Mouse (Mus musculus): ENCODE measurements around the gene Dnttip1. TPM values are rescaled to one million over a fixed set of nuclear protein-coding genes. Genes with fewer than 3 reads are reported as not detected.
A peak's percentile ranks its signal among the peaks of the same experiment; 100 is the strongest.

Dnttip1 gene
- total and polyA plus RNA-seq, 3 experiments, result 20.6 to 59.9 TPM; not detected in 1

- Histone ChIP-seq H3K27me3 (ENCODE audit: control insufficient read depth in 1 of 2, insufficient read depth in 2 of 2, low read length in 2 of 2) (no peaks in the 10 kb centered on the region), H3K4me1 (ENCODE audit: control insufficient read depth in 1 of 2, insufficient read depth in 2 of 2, low read length in 2 of 2) (peaks cover 0 to 4% of the 10 kb centered on the region in 2 experiments; a peak in 1 of 4 replicates), H3K79me2 (ENCODE audit: control insufficient read depth, insufficient read depth, low read length, poor library complexity) (no peaks in the 10 kb centered on the region), H3K36me3 (ENCODE audit: control insufficient read depth in 1 of 2, insufficient read depth in 2 of 2, low read length in 2 of 2) (peaks cover 0 to 5% of the 10 kb centered on the region in 2 experiments; a peak in 2 of 4 replicates), H3K4me3 (ENCODE audit: control insufficient read depth in 1 of 2, insufficient read depth in 1 of 2, low read depth in 2 of 2, low read length in 2 of 2) (no peak overlapping the region), H3K27ac (ENCODE audit: control insufficient read depth, low read depth, low read length) (no peak overlapping the region), H3K9me3 (replicated peaks; ENCODE audit: insufficient read depth, low read length) (no peaks in the 10 kb centered on the region), H3K9ac (ENCODE audit: control insufficient read depth, low read depth, low read length, poor library complexity, severe bottlenecking) (no peak overlapping the region)
- no peak for TF ChIP-seq USF2 (IDR thresholded peaks at IDR 0.05; ENCODE audit: borderline replicate concordance in 1 of 2, insufficient read depth in 1 of 2, low read depth in 1 of 2, low read length in 2 of 2)
- TF ChIP-seq EP300 (IDR thresholded peaks at IDR 0.05; ENCODE audit: low read depth in 1 of 2, low read length in 2 of 2), result no peak
- TF ChIP-seq MAZ (IDR thresholded peaks at IDR 0.05; ENCODE audit: low read depth, low read length), result 0 out of 2 replicates have a peak, but pooled peaks have one; percentile 37
- no peak for TF ChIP-seq ZNF384 (IDR thresholded peaks at IDR 0.05; ENCODE audit: low read depth, low read length)
- 0 out of 2 replicates have a peak, but pooled peaks have one; percentile 20 for TF ChIP-seq ZKSCAN1 (IDR thresholded peaks at IDR 0.05; ENCODE audit: low read depth, low read length)
- peak; percentile 61 to 93 (median 77) for TF ChIP-seq CTCF (IDR thresholded peaks at IDR 0.05 in 2 of 3, conservative IDR thresholded peaks at IDR 0.05 in 1 of 3; ENCODE audit: control insufficient read depth in 1 of 3, insufficient read depth in 1 of 3, low read depth in 2 of 3, low read length in 3 of 3, poor library complexity in 1 of 3, severe bottlenecking in 1 of 3)
- no peak for TF ChIP-seq POLR2AphosphoS2 (IDR thresholded peaks at IDR 0.05; ENCODE audit: low read length)
- TF ChIP-seq RCOR1 (IDR thresholded peaks at IDR 0.05; ENCODE audit: low read depth, low read length), result no peak
- no peak for TF ChIP-seq POLR2AphosphoS5 (IDR thresholded peaks at IDR 0.05; ENCODE audit: borderline replicate concordance, low read depth, low read length)
- TF ChIP-seq E2F4 (IDR thresholded peaks at IDR 0.05; ENCODE audit: borderline replicate concordance, low read depth, low read length), result no peak
- TF ChIP-seq ZC3H11A (IDR thresholded peaks at IDR 0.05; ENCODE audit: low read depth, low read length), result peak; percentile 18; the same call in 1 of the 2 replicates
- TF ChIP-seq MEF2A (IDR thresholded peaks at IDR 0.05; ENCODE audit: extremely low read depth, insufficient replicate concordance, low read depth, low read length, poor library complexity, severe bottlenecking), result no peak
- peak; percentile 13 for TF ChIP-seq RAD21 (IDR thresholded peaks at IDR 0.05; ENCODE audit: low read depth, low read length)
- 0 out of 2 replicates have a peak, but pooled peaks have one; percentile 23 for TF ChIP-seq MAX (IDR thresholded peaks at IDR 0.05; ENCODE audit: low read length)
- no peak for TF ChIP-seq BHLHE40 (IDR thresholded peaks at IDR 0.05; ENCODE audit: borderline replicate concordance, low read depth, low read length)
- TF ChIP-seq TCF12 (IDR thresholded peaks at IDR 0.05; ENCODE audit: low read depth, low read length), result no peak
- no peak for TF ChIP-seq JUND (IDR thresholded peaks at IDR 0.05; ENCODE audit: low read depth, low read length)
- no peak for TF ChIP-seq CHD1 (IDR thresholded peaks at IDR 0.05; ENCODE audit: low read depth, low read length)
- peak; percentile 52 for TF ChIP-seq SMC3 (IDR thresholded peaks at IDR 0.05; ENCODE audit: low read depth, low read length)
- TF ChIP-seq ELF1 (IDR thresholded peaks at IDR 0.05; ENCODE audit: low read depth, low read length), result no peak
- TF ChIP-seq TAL1 (IDR thresholded peaks at IDR 0.05; ENCODE audit: low read length), result no peak
- TF ChIP-seq MYB (IDR thresholded peaks at IDR 0.05; ENCODE audit: low read depth, low read length), result no peak
- 0 out of 2 replicates have a peak, but pooled peaks have one; percentile 34 for TF ChIP-seq SIN3A (IDR thresholded peaks at IDR 0.05; ENCODE audit: low read length)
- TF ChIP-seq MAFK (IDR thresholded peaks at IDR 0.05; ENCODE audit: borderline replicate concordance, low read depth, low read length), result no peak
- no peak for TF ChIP-seq MYC (IDR thresholded peaks at IDR 0.05; ENCODE audit: low read depth, low read length)
- no peak for TF ChIP-seq NELFE (IDR thresholded peaks at IDR 0.05; ENCODE audit: low read depth, low read length)
- TF ChIP-seq USF1 (IDR thresholded peaks at IDR 0.05; ENCODE audit: low read depth, low read length), result no peak
- TF ChIP-seq MXI1 (IDR thresholded peaks at IDR 0.05; ENCODE audit: low read depth, low read length), result no peak
- TF ChIP-seq NRF1 (IDR thresholded peaks at IDR 0.05; ENCODE audit: insufficient read depth, low read depth, low read length, poor library complexity, severe bottlenecking), result no peak
- no peak for TF ChIP-seq HCFC1 (IDR thresholded peaks at IDR 0.05; ENCODE audit: low read depth, low read length)
- TF ChIP-seq ZMIZ1 (IDR thresholded peaks at IDR 0.05; ENCODE audit: low read depth, low read length), result 0 out of 2 replicates have a peak, but pooled peaks have one; percentile 28
- peak; percentile 78 for DNase-seq (ENCODE audit: low read depth, low spot score)
Measured at GRCm38 (mm10) chr2:164793236-164793635, 47.5 kb downstream of the Dnttip1 start.

All from MEL (cell line).